Mouse (Mus musculus) liver, embryonic 13.5 days (tissue): ENCODE data around the gene Slc30a2. TPM values are rescaled to one million over a fixed set of nuclear protein-coding genes. Genes with fewer than 3 reads are reported as not detected.

Experiments used
- ATAC-seq: fragments of 200-750 bp; cut with Nextera tagmentation; 2 replicates; pipeline ENCODE4 v1.8.0; 2017; ENCODE audit warnings: low read depth, mild to moderate bottlenecking, moderate number of reproducible peaks, moderate library complexity
- DNase-seq: peaks from one replicate; pipeline ENCODE4 v3.0.0; 2022
- H3K27ac ChIP-seq: fragments of 300-500 bp; sonication (generic); 2 replicates; pipeline ENCODE4 v1.5.1; 2015; ENCODE audit warnings: moderate library complexity, mild to moderate bottlenecking, inconsistent platforms
- H3K27me3 ChIP-seq: fragments of 300-500 bp; sonication (generic); 2 replicates; pipeline ENCODE4 v1.6.1; 2015; ENCODE audit warnings: mild to moderate bottlenecking, inconsistent platforms
- H3K36me3 ChIP-seq: fragments of 300-500 bp; sonication (generic); 2 replicates; pipeline ENCODE4 v1.6.1; 2015; ENCODE audit warnings: mild to moderate bottlenecking, inconsistent platforms
- H3K4me1 ChIP-seq: fragments of 300-500 bp; sonication (generic); replicated peaks from 2 replicates; pipeline ENCODE4 v1.6.1; 2015; ENCODE audit warnings: inconsistent platforms
- H3K4me2 ChIP-seq: fragments of 300-500 bp; sonication (generic); 2 replicates; pipeline ENCODE4 v1.6.1; 2015; ENCODE audit warnings: inconsistent platforms, mild to moderate bottlenecking, moderate library complexity
- H3K4me3 ChIP-seq: fragments of 300-500 bp; sonication (generic); replicated peaks from 2 replicates; pipeline ENCODE4 v1.5.1; 2015; ENCODE audit warnings: mild to moderate bottlenecking, inconsistent platforms
- H3K9ac ChIP-seq: fragments of 300-500 bp; sonication (generic); 2 replicates; pipeline ENCODE4 v1.6.1; 2015; ENCODE audit warnings: mild to moderate bottlenecking, inconsistent platforms
- H3K9me3 ChIP-seq: fragments of 300-500 bp; sonication (generic); replicated peaks from 2 replicates; pipeline ENCODE4 v1.6.1; 2016; ENCODE audit warnings: inconsistent platforms
- WGBS: fragments of 180-500 bp; shearing (Covaris S2); methylation state at CpG from one replicate; pipeline ENCODE4 v1.1.7; 2015; ENCODE audit not compliant: insufficient replicate concordance; 5-methylcytosine and 5-hydroxymethylcytosine counted together
- polyA plus RNA-seq: library from polyadenylated mRNA; unstranded; fragments of >200 nt; fragmentation: Nextera tagmentation; extraction: Ambion mirVana; gene quantifications from 2 replicates; pipeline ENCODE4 v1.2.1, GENCODE M21; 2015

Slc30a2 gene
- polyA plus RNA-seq, 1 experiment from 2014 or later: not detected

GRCm38 (mm10) chr4:134348545-134348944 is 5.6 kb downstream of the Slc30a2 start:
- Histone ChIP-seq H3K9ac (no peak overlapping the region), H3K4me3 (no peak overlapping the region), H3K4me1 (peaks cover 3% of the 10 kb centered on the region), H3K36me3 (no peaks in the 10 kb centered on the region), H3K27ac (no peak overlapping the region), H3K9me3 (no peaks in the 10 kb centered on the region), H3K27me3 (peaks cover 36% of the 10 kb centered on the region), H3K4me2 (no peak overlapping the region)
- ATAC-seq (no peak), DNase-seq (no peak)
- WGBS: 65% methylated on average over 5 of the region's 5 CpGs

DNA sequence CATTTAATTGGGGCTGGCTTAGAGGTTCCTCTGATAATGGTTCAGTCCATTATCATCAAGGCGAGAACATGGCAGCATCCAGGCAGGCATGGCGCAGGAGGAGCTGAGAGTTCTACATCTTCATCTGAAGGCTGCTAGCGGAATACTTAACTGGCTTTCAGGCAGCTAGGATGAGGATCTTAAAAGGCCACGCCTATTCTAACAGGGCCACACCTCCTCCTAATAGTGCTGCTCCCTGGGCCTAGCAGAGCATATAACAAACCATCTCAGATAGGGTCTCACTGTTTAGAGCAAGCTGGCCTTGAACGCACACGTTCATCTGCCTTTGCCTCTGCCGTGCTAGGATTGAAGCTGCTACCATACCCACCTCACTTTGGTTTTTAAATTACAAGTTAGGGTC is 6.8 kb downstream of the Slc30a2 start:
- H3K4me1 ChIP-seq: peaks cover 6% of the 10 kb centered on the region; the same call in 1 of the 2 replicates
- H3K27me3 ChIP-seq: peaks cover 23% of the 10 kb centered on the region
- H3K4me2 ChIP-seq: no peak overlapping the region
- H3K9me3 ChIP-seq: no peaks in the 10 kb centered on the region
- no peak overlapping the region for H3K9ac ChIP-seq
- no peak for DNase-seq
- no peaks in the 10 kb centered on the region for H3K36me3 ChIP-seq
- 72% methylated on average over 7 of the region's 7 CpGs for WGBS
- no peak overlapping the region for H3K4me3 ChIP-seq
- no peak overlapping the region for H3K27ac ChIP-seq
- no peak for ATAC-seq

DNA sequence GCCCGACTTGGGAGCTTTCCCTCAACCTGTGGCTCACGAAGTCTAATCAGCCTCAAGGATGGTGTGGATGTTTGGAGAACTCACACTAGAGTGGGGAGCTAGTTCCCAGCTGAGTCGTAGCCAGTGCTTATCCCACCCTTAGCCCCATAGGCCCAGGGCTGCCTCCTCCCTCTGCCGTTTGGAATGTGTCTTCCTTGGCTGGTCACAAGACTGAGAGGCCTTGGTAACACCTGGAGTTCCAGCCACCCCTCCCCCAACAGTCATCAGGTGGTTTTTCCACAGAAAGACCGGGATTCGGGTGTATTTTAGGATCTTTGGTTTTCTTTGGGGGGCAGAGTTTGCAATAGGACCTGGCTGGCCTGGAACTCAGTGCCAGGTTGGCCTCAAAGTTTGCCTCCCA is 7.7 kb downstream of the Slc30a2 start:
- Histone ChIP-seq H3K27ac (no peak overlapping the region), H3K27me3 (peaks cover 15% of the 10 kb centered on the region), H3K9ac (no peak overlapping the region), H3K4me3 (no peak overlapping the region), H3K4me2 (no peak overlapping the region), H3K36me3 (no peaks in the 10 kb centered on the region), H3K9me3 (no peaks in the 10 kb centered on the region), H3K4me1 (peaks cover 6% of the 10 kb centered on the region; the same call in 1 of the 2 replicates)
- 60% methylated on average over 6 of the region's 6 CpGs for WGBS
- DNase-seq: no peak
- ATAC-seq: no peak

- H3K36me3 ChIP-seq: no peaks in the 10 kb centered on the region
- H3K4me3 ChIP-seq: no peak overlapping the region
- peaks cover 6% of the 10 kb centered on the region; the same call in 1 of the 2 replicates for H3K27me3 ChIP-seq
- WGBS: 48% methylated on average over 18 of the region's 18 CpGs
- DNase-seq: no peak
- no peak overlapping the region for H3K4me2 ChIP-seq
- H3K4me1 ChIP-seq: peaks cover 6% of the 10 kb centered on the region; the same call in 1 of the 2 replicates
- ATAC-seq: no peak
- H3K27ac ChIP-seq: no peak overlapping the region
- no peak overlapping the region for H3K9ac ChIP-seq
- H3K9me3 ChIP-seq: no peaks in the 10 kb centered on the region
Observed at GRCm38 (mm10) chr4:134351329-134352260, 8.6 kb downstream of the Slc30a2 start.

- ATAC-seq (no peak), DNase-seq (no peak)
- no peak overlapping the region for H3K4me2 ChIP-seq
- no peaks in the 10 kb centered on the region for H3K9me3 ChIP-seq
- no peak overlapping the region for H3K27ac ChIP-seq
- no peaks in the 10 kb centered on the region for H3K36me3 ChIP-seq
- H3K4me3 ChIP-seq: no peak overlapping the region
- peaks cover 4% of the 10 kb centered on the region for H3K27me3 ChIP-seq
- no peak overlapping the region for H3K9ac ChIP-seq
- 77% methylated on average over 12 of the region's 12 CpGs for whole genome bisulfite sequencing
- peaks cover 10% of the 10 kb centered on the region for H3K4me1 ChIP-seq
Observed at GRCm38 (mm10) chr4:134352261-134352707, 9.3 kb downstream of the Slc30a2 start.

- DNase-seq: no peak
- ATAC-seq: no peak
- no peak overlapping the region for H3K27ac ChIP-seq
Observed at GRCm38 (mm10) chr4:134352929-134353328, 9.9 kb downstream of the Slc30a2 start.

GRCm38 (mm10) chr4:134353527-134354409 is 10.8 kb downstream of the Slc30a2 start:
- Histone ChIP-seq H3K4me2 (no peak overlapping the region), H3K9me3 (no peaks in the 10 kb centered on the region), H3K27me3 (peaks cover 8% of the 10 kb centered on the region; the same call in 1 of the 2 replicates), H3K27ac (no peak overlapping the region), H3K9ac (no peak overlapping the region), H3K36me3 (no peaks in the 10 kb centered on the region), H3K4me1 (peaks cover 14% of the 10 kb centered on the region), H3K4me3 (no peak overlapping the region)
- ATAC-seq (no peak), DNase-seq (no peak)
- WGBS: 29% methylated on average over 5 of the region's 5 CpGs

More at GRCm38 (mm10) chr4:134352929-134353328, 9.9 kb downstream of the Slc30a2 start:
- Histone ChIP-seq H3K9ac (no peak overlapping the region), H3K27me3 (peaks cover 5% of the 10 kb centered on the region; the same call in 1 of the 2 replicates), H3K4me2 (no peak overlapping the region), H3K4me1 (peaks cover 14% of the 10 kb centered on the region), H3K36me3 (no peaks in the 10 kb centered on the region), H3K9me3 (no peaks in the 10 kb centered on the region), H3K4me3 (no peak overlapping the region)
- 74% methylated on average over 7 of the region's 7 CpGs for WGBS

DNA sequence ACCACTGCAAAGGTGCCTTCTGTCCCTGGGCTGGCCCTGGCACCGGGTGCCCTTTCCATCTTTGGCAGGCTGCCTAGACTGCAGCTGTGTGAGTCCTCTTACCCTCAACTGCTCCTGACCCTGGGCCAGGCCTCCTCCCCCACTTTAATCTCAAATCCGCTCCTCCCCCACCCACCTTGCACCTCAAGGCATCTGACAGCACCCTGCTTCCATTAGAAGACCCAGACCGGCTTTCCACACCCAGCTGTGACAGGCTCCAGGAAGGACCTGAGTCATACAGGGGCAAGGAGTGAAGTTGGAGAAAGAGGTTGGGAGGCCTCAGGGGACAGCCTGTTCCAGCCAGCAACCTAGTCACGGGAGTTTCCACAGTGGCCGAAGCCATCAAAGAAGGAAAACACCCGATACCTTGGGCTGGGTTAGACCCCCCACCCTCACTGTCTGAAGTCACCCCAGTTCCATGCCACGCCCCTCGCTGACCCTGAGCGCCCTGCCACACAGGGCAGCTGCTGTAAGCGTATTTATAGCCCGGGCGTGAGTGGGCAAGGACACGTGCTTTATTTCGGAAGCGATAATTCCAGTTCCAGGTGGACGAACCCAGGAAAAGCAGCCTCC is 13.0 kb downstream of the Slc30a2 start:
- Histone ChIP-seq H3K27ac (no peak overlapping the region), H3K4me3 (no peak overlapping the region), H3K4me1 (peaks cover 14% of the 10 kb centered on the region), H3K36me3 (no peaks in the 10 kb centered on the region), H3K27me3 (peaks cover 14% of the 10 kb centered on the region; the same call in 1 of the 2 replicates), H3K9ac (no peak overlapping the region), H3K9me3 (no peaks in the 10 kb centered on the region), H3K4me2 (no peak overlapping the region)
- WGBS: 58% methylated on average over 16 of the region's 16 CpGs
- no peak for DNase-seq
- no peak for ATAC-seq

- DNase-seq (peak; percentile 18), ATAC-seq (0 out of 2 replicates have a peak, but pooled peaks have one; percentile 18)
- H3K9me3 ChIP-seq: no peaks in the 10 kb centered on the region
- 22% methylated on average over 22 of the region's 22 CpGs for WGBS
- H3K9ac ChIP-seq: no peak overlapping the region
- H3K4me3 ChIP-seq: 0 out of 2 replicates have a peak overlapping the region, but pooled peaks have one; percentile 16
- no peaks in the 10 kb centered on the region for H3K36me3 ChIP-seq
- H3K27me3 ChIP-seq: peaks cover 16% of the 10 kb centered on the region; the same call in 1 of the 2 replicates
- peak overlapping the region; percentile 29 for H3K4me2 ChIP-seq
- peaks cover 14% of the 10 kb centered on the region for H3K4me1 ChIP-seq
- no peak overlapping the region for H3K27ac ChIP-seq
Observed at GRCm38 (mm10) chr4:134356591-134357460, 13.8 kb downstream of the Slc30a2 start.

DNA sequence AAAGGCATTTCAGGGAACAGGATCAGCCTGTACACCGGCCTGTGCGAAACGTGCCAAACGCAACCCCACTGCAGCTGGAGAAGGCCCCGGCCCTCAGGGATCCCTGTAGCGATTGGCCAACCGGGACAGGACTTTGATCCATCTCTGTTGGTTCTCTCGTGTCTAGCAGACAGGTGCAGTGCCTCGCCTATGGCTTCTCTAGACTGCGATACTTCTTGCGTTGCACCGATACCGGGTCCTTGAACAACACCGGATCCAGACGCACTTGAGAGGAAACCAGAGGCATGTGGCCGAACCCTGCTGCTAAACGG is 14.4 kb downstream of the Slc30a2 start:
- no peaks in the 10 kb centered on the region for H3K9me3 ChIP-seq
- peaks cover 20% of the 10 kb centered on the region; the same call in 1 of the 2 replicates for H3K27me3 ChIP-seq
- WGBS: 40% methylated on average over 17 of the region's 17 CpGs
- no peak overlapping the region for H3K27ac ChIP-seq
- H3K36me3 ChIP-seq: no peaks in the 10 kb centered on the region
- peak overlapping the region; percentile 29 for H3K4me2 ChIP-seq
- DNase-seq (no peak), ATAC-seq (0 out of 2 replicates have a peak, but pooled peaks have one; percentile 37)
- H3K4me3 ChIP-seq: no peak overlapping the region
- no peak overlapping the region for H3K9ac ChIP-seq
- H3K4me1 ChIP-seq: peaks cover 14% of the 10 kb centered on the region
